Mouse (Mus musculus) mesoderm, embryonic 11.5 days (tissue): ENCODE data around the gene Tob2.

Source experiments
- DNase-seq: peaks from one replicate; pipeline ENCODE4 v3.0.0-alpha.2; 2012; ENCODE audit warnings: low read depth, low spot score

Gene Tob2

GRCm38 (mm10) chr15:81860471-81861135, 2.0 kb upstream of the Tob2 start:
- no peak for DNase-seq

DNA sequence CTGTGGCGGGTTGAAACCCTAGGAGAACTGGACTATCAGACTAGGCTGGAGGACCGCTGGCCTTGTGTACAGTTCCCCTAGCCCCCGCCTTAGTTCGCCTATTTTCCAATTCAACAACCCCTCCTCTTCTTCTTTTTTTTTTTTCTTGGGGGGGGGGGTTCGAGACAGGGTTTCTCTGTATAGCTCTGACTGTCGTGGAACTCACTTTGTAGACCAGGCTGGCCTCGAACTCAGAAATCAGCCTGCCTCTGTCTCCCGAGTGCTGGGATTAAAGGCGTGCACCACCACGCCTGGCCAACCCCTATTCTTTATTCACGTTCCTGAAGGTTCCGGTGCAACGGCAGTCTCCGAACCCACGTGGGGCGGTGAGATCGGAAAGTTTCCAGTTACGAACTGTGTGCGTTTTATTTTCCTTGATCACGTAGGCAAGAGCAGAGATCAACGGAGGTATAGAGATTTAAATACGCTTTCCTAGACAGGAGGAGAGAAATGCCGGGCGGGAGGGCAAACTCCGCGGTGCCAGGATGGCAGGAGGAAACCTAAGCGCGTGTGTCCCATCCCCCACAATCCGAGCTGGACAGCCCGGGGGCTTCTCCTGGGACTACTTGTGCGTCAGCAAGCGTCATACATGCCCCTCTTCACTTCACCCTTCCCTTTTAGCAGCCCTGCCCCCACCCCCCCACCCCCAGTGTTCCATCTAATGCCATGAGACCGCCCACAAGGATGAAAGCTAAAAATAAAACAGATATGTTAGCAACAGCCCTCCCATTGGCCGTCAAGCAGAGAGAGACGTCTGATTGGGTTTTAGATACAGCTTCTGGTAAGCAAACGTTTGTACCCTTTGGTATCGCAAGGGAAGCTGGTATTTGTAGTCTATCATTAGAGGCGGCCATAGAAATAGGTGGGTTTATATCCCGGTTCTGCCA, 997 bp upstream of the Tob2 start:
- peak; percentile 87 for DNase-seq

DNA sequence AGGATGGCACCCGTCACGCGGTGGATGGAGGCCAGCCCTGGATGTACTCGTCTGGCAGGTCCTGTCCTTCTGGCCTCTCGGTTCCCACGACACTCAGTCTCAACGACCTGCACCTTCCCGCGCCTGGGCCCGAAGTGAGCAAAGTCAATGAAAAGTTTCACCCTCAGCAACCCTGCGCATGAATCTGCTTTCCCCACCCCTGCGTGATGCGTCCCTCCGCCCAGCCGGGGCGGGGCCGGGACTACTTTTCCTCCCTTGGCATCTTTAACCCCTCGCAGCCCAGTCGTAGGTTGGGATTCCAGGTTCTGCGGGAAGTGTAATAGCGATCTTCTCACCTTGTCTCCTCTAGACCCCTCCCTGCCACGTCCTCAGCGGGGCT, 469 bp downstream of the Tob2 start:
- peak; percentile 93 for DNase-seq

DNA sequence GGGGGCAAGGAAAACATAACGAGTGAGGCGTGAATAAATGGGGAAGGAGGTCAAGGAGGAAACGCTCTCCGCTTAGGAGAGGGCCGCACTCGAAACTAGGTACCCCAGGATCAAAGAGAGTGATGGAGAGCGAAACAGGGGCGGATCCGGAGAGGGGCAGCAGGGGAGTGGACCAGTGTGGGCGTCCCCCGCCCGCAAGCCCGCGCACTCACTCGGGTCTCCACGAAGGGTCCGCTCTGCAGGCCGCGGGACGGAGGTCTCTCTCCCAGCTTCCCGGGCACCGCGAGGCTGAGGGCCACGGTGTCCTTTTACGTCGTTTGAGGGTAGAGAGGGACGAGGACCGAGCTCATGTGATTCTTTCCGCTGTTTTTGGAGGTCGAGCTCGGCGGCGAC, 876 bp downstream of the Tob2 start:
- DNase-seq: peak; percentile 60

GRCm38 (mm10) chr15:81856938-81857723, 1.5 kb downstream of the Tob2 start:
- DNase-seq: no peak

- peak; percentile 92 for DNase-seq
These were observed 2.4 kb downstream of the Tob2 start for GRCm38 (mm10) chr15:81856030-81856790.

GRCm38 (mm10) chr15:81853081-81853480, 5.5 kb downstream of the Tob2 start:
- DNase-seq: no peak

DNA sequence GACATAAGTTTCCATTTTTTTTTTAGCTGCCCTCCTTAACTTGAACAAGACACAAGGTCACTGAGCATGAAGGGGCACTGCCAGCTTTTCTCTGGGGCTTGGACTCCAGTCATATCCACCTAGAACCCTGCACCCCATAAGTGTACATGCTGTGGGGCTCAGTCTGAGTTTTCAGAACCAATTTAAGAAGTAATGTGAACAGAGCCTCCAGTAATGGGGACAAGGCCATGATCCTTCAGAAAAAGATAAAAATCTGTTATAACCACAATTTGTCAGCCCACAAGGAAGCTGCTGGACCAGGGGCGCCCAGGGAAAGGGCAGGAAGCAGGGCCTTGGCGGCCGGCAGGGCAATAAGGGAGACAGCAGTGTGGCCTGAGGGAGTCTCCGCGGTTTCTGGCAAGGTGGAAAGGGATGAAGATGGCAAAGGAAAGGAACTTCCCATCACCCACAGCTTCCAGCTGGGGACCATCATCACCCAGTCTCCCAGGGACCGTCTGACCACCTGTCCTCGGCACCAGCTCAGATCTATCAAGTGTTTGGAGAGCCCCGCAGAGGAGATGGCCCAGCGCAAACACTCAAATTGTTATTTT, 6.1 kb downstream of the Tob2 start:
- DNase-seq: no peak

- DNase-seq: no peak
These were observed 7.2 kb downstream of the Tob2 start for GRCm38 (mm10) chr15:81851375-81851774.

DNA sequence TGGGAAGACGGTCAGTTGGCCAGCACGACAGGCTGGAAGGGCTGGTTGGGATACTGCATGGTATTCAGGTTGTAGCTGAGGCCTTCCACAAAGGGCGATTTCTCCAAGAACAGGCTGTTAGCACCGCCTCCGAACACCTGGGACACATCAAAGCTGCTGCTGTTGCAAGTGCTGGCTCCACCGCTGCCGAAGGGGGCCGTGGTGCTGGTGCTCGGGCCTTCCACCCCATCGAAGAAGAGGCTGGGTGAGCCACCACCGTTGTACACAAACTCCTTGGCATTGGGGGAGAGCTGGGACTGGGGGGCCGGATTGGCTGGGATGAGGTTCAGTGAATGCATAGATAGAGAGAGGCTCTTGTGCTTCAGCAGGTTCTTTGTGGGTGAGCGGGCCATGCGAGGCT, 7.9 kb downstream of the Tob2 start:
- no peak for DNase-seq

DNA sequence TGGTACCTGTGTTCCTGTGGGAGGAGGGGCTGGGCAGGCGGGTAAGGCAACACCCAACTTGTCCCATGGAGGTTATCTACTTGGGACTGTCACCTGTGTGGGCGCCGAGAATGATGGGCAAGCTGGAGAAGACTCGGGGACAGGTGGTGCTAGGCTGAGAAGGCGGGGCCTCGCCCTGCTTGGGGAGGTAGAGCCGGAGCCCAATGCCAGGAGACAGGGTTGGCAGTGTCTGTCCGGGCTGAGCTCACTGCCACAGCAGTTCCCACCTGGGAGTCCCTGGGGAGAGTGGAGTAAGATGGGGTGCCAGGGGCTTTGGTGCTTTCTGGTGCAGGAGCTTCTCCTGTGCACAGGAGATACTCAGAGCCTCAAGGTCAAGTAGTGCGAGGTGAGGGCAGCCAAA, 9.5 kb downstream of the Tob2 start:
- no peak for DNase-seq

DNA sequence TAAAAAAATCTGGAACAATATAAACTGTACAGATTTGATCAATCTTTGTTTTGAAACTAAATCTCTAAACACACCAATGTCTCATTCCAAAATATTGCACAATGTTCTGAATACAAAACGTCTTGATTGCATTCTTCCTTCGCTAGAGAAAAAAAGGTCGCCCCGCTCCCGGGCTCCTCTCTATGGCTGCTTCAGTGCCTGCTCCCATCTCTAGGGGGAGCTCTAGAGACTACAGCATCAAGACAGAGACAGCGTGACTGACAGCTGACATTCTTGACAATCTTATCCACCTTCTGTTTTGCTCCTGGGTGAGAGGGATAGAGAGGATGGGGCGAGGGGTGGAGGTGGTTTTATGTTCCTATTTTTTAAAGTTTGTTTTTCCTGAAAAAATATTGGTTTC, 10.3 kb downstream of the Tob2 start:
- DNase-seq: peak; percentile 45

DNA sequence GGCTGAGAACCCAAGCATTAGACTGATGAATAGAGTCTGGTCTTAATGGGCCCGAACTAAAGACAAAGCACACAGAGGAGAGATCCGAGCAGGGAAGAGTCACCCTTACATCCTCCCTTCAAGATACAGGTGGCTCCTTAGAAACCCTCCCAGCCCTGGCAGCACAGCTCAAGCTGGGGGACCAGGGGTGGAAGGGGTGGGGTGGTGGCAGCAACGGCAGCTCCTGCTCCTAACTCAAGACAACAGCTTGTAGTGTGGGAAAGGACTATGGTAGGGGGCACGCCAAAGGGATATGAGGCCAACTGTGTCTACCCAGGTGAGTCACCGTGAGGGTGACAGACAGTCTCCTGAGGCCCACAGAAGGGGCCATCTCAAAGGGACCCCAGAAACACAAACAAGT, 10.7 kb downstream of the Tob2 start:
- DNase-seq: no peak

GRCm38 (mm10) chr15:81847161-81847560, 11.4 kb downstream of the Tob2 start:
- no peak for DNase-seq

DNA sequence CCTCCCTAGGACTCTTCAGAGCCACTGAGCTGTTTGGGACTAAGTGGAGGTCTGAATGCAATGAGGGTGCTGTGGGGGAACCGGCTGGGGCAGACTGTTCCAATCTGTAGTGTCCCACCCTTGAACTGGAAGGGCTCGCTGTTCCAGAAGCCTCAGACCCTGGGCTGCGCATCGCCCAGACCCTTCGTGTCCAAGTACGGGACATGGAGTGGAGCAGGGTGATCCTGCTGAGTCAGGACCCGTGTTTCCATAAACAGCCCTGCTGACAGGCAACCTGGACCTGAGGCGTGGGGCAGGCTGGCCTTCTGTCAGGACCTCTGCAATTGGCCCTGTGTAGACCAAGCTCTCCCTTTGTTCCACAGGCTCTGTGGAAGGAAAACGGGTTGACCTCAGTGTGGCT, 11.8 kb downstream of the Tob2 start:
- DNase-seq: no peak

- no peak for DNase-seq
These were observed 12.9 kb downstream of the Tob2 start for GRCm38 (mm10) chr15:81845724-81846123.

- no peak for DNase-seq
These were observed 13.5 kb downstream of the Tob2 start for GRCm38 (mm10) chr15:81845033-81845625.

DNA sequence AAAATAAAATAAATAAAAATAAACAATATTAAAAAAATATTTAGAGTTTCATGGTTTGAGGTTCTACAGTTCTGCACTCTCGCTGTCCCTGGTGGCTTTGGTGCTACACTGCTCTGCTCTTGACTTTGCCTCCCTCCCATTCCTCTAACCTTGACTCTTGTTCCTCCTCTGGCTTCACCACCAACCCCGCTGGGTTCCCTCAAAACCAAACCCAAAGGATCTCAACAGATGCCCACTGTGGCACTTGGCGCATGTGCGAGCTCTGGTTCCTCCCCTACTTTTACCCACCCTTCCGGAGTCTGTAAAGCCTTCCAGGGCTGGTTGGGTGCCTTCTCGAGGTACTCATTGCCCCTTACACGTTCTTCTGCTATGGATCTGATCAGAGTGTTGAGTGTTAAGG, 16.3 kb downstream of the Tob2 start:
- no peak for DNase-seq

GRCm38 (mm10) chr15:81840306-81840705, 18.3 kb downstream of the Tob2 start:
- no peak for DNase-seq

DNA sequence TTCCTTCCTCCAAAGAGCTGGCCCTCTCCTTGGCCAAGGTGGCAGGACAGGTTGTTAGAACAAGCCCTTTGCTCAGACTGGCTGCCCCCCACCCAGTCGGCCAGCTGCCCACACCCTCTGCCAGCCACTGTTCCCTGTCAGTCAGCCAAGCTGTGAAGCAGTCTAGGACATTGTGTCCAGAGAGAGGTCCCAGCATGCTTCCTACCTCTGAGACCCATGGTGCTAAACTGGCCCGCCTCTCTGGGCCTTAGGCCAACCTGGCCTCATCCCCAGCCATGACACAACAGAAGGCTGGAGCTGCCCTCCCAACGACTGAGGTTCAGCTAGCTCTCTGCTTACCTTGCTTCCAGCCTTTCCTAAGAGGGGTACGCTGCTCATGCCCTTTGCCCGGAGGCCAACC, 19.0 kb downstream of the Tob2 start:
- no peak for DNase-seq
